Mouse (Mus musculus): ENCODE data around the gene Card10.

The Card10 gene

DNA sequence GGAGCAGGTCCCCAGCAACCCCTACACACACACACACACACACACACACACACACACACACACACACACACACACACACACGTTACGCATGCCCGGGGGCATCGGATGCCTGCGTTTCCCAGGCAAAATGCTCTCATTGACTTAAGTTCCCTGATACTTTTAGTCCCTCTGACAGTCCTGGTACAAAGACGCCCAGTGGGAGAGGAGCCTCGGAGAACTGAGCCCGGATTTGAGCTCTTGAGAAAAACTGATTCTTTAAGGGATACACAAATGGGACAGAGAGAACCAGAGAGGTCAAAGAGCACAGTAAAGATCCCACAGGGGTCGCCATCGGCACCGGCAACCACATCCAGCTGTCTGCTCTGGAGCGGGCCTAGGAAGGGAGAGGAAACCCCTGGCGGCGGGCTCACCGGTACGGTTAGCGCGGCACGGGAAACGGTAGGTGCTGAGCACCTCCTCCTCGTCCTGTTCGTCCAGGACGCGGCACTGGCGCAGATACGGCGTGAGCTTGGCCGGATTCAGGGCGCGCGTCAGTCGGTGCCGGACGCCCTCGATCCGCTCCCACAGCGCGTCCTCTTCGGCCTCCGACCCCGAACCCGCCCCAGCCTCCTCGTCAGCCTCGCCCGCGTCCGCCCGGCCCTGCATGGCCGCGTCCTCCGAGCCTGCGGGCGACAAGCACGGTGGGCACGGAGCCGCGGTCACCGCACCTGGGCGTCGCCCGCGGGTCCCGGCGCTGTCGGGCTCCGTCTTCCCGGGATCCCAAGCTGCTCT, 686 bp downstream of the Card10 start:
- no peak for DNase-seq (ENCODE audit: low spot score in 2 of 2)

- DNase-seq (ENCODE audit: low spot score in 2 of 2), result no peak
Observed at GRCm38 (mm10) chr15:78801571-78801970, 1.3 kb downstream of the Card10 start.

DNA sequence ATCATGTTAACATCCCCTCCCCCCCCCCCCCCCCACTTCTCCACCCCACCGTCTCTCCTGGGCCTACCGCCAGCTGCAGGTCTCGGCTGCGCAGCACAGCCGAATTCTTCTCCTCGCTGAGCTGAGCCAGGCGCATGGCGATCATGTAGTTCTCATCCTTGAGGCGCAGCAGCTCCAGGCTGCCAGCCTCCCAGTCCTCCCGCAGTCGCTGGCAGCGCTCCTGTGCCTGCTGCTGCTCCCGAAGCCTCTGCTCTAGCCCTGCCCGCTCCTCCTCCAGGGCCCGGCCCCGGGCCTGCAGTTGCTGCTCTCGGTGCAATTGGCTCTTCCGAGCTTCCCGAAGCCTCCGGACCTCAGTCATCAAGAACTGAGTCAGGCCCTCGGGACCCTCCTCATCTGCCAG, 3.8 kb downstream of the Card10 start:
- DNase-seq (ENCODE audit: low spot score in 2 of 2), result peak; percentile 19 to 35

- DNase-seq (ENCODE audit: low spot score in 2 of 2), result no peak
Observed at GRCm38 (mm10) chr15:78797060-78797329, 5.8 kb downstream of the Card10 start.

DNA sequence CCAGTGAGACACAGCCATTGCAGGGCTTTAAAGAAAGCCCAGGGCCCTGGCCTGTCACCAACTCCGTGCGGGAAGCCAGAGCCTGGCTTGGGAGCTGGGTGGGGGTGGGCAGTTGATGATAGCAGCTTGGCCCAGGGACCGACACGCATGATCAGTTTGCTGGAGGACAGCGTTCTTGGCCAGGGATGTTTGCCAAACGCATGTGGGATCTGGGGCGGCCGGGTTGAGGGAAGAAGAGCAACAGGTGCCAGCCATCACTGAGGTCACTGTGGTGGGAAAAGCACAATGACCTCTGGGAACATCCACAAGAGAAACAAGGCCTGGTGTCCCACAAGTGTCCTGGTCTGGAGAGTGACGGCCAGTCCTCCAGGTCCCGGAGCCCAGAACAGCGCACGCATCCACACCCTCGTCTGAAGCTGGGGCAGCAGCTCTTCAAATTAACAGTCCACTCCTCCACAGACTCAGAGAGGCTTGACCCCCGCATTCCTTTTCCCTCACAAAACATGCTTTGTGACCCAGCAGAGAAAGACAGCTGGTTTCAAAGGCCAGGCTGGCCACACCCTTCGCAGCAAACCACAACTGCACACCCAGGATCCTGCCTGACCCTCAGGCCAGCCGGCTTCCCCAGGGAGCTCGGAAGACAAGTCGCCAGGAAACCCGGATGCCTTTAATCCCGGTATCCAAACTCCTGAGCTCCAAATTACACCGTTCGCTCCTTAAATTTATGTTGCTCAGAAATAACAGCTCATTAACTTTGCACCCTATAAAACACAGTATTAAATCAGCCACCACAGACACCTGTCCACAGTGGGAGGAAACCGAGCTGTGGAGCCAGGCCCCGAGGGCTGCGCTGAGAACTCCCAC, 6.4 kb downstream of the Card10 start:
- no peak for DNase-seq (ENCODE audit: low spot score in 2 of 2)

- DNase-seq (ENCODE audit: low spot score in 2 of 2), result no peak
Observed at GRCm38 (mm10) chr15:78790990-78791389, 11.9 kb downstream of the Card10 start.

DNA sequence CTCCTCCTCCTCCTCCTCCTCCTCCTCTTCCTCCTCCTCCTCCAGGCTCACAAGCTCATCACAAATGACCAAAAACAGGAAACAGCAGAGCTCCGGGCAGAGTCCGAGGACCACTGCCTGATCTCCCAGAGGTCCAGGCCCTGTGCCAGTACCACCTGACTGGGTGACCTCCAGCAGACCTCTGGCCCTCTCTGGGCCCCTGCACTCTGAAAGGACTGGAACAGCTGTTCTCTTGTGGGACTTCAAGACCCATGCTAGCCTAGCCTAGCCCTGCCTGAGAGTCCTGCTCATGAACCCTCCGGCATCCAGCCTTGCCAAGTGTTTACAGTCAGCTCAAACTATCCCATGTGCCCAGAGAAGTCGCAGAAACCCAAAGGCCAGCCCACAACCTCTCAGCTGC, 12.4 kb downstream of the Card10 start:
- no peak for DNase-seq (ENCODE audit: low spot score in 2 of 2)

GRCm38 (mm10) chr15:78789721-78790323, 13.0 kb downstream of the Card10 start:
- no peak for DNase-seq (ENCODE audit: low spot score in 2 of 2)

- DNase-seq (ENCODE audit: low spot score in 2 of 2), result no peak
Observed at GRCm38 (mm10) chr15:78788042-78788441, 14.8 kb downstream of the Card10 start.

GRCm38 (mm10) chr15:78787287-78787856, 15.5 kb downstream of the Card10 start:
- no peak for DNase-seq (ENCODE audit: low spot score in 2 of 2)

GRCm38 (mm10) chr15:78786411-78786818, 16.4 kb downstream of the Card10 start:
- DNase-seq (ENCODE audit: low spot score in 2 of 2), result no peak

DNA sequence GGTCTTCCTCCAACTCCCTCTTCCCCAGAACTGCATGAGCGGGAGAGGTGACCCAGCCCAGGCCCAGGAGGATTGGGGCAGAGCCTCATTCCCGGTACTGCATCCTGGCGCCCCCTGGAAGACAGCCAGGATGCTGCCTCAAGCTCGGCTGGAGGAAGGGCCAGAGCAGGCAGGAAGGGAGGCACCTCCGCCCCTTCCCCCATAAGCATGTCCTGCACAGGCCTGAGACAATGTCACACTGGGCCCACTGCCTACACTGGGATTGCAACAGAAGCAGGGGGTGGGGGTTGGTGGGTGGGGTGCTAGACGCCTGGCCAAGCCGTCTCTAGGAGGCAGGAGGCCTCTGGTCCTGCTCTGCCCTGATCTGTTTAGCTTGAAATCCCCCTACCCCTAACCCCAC, 16.9 kb downstream of the Card10 start:
- DNase-seq (ENCODE audit: low spot score in 2 of 2), result no peak

- no peak for DNase-seq (ENCODE audit: low spot score in 2 of 2)
Observed at GRCm38 (mm10) chr15:78785258-78785657, 17.6 kb downstream of the Card10 start.

DNA sequence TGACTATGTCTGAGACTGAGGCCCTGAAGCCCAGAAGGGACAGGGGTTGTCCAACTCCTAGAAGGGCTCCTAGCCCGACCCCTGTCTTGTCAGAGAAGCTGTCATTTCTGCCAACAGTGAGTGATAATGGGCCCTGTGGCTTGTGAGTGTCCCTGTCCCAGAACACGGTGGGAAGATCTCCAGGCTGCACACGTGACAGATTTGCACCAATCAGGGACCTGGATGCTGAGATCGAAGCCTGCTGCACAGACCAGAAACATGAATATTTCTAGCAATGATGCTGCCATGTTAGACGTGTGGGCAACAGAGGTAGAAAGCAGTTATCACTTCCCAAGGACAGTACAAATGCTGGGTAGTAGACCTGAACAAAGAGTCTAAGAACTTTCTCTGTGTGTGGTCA, 18.3 kb downstream of the Card10 start:
- no peak for DNase-seq (ENCODE audit: low spot score in 2 of 2)

DNA sequence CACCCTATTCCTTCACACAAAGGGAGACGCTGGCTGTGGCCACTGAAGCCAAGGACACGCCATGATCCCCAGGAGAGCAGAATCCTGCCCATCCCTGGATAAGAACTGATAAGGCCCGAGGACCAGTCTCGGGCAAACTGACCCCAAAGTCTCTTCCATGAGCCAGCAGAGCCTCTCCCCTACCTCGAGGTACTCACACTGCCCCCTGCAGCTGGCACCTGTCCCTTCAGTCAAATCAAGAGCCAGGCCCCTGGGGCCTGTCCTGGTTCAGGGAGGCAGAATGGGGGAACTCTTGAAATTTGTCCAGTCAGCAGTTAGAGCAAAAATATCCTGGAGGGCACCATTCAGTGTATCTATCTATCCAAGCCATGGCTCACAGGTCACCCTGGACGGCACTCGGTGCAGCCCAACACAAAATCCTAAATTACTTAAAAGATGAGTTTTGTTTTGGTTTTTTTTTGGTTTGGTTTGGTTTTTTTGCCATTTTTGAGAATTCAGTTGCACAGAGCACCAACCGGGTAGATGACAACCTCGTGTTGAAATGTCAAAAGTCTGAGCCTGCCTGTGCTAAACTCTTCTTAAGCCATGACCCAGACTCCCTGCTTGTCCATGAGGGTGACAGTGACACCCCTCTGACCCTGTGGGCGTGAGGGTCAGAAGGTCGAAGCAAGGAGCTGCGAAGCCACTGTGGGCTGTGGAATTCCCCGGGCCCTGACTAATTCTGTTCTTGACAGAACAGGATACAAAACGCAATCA, 20.3 kb downstream of the Card10 start:
- DNase-seq (ENCODE audit: low spot score in 2 of 2), result no peak

DNA sequence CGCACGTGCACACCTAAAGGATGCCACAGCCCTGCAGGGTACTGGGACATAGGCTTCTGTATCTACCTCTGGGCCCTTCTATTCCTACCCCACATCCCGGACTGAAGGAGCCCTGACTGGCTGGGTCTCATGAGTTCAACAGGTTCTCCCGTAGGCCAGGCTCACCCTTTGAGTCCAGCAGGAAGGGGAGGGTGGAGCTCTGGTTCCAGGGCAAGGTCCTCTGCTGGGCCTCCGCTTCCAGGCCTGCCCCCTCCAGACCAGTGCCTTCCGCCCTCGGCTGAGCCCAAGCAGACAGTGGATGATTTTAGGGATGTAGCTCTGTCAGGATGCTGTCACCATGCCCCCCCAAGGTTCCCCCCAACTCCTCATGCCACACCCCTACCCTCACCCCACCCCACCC, 21.9 kb downstream of the Card10 start:
- no peak for DNase-seq (ENCODE audit: low spot score in 2 of 2)

GRCm38 (mm10) chr15:78780359-78780758, 22.5 kb downstream of the Card10 start:
- DNase-seq (ENCODE audit: low spot score in 2 of 2), result no peak

- DNase-seq (ENCODE audit: low spot score in 2 of 2), result no peak
Observed at GRCm38 (mm10) chr15:78779690-78780089, 23.2 kb downstream of the Card10 start.

DNA sequence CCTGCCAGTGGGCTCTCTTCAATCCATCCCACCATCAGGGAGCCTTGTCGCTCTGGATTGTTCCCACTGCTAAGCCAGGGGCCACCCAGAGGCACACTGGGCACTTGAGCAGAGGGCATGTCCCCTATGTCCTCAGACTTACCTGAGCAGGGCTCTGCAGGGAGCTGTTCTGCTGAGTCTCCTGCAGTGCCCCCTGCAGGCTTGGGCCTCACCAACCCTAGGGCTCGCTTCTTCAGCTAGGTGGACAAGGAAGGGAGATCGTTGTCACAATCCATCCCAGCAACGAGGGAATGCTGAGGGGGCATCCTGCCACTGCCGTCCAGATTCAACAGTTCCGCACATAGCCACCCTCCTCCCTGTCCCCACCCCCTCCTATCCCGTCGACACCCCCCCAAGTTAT, 23.6 kb downstream of the Card10 start:
- DNase-seq (ENCODE audit: low spot score in 2 of 2), result no peak

GRCm38 (mm10) chr15:78778077-78778870, 24.6 kb downstream of the Card10 start:
- DNase-seq (ENCODE audit: low spot score in 2 of 2), result peak; percentile 93 to 94

GRCm38 (mm10) chr15:78773290-78773729, 29.5 kb downstream of the Card10 start, which contains the start of gene Mfng:
Mfng (minus strand) TSS chr15:78773475.
- DNase-seq (ENCODE audit: low spot score in 2 of 2), result peak; percentile 27 to 30

Data from right cerebral cortex, adult 2 months (tissue).